Comparison of ENCODE assay signal across 20 mouse cellular contexts in the genomic region with DNA sequence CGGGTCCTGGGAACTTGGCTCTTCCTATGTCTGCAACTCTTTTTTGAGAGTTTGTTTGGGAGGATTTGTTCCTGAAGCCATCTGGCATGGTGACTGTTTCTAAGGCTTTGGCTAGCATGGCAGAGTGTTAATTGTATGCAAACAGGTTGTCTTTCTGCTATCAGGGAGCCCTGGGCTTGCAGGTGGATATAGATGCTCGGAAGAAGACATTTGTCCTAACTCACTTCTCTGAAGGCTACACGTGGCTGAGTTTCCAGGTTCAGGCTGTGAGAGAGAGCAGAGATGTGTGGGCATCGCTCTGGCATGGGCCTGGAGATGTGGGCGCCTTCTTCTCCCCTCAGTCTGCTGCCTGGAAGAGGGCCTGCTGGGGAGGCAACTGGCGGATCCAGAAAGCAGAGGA. TPM values are rescaled to one million over a fixed set of nuclear protein-coding genes. Genes with fewer than 3 reads are reported as not detected.
DNase-seq lines count a peak whose midpoint lies in the region; TF ChIP-seq lines count a peak whose summit lies in the region.
"Had no signal": no experiment of that assay in that cellular context is flagged by ENCODE, and none has a peak within 500 bp of the region (broad histone marks: within the 10 kb centered on the region; RNA-seq: fewer than 3 reads in every experiment).

No protein-coding gene starts in this region.

- no peak for TF ChIP-seq POLR2A in lung, adult 2 months (IDR thresholded peaks at IDR 0.05; ENCODE audit: borderline replicate concordance, extremely low read depth, low read depth, low read length)

- TF ChIP-seq CTCF in lung, adult 2 months (IDR thresholded peaks at IDR 0.05; ENCODE audit: insufficient read depth, low read length) = no peak

- 0 out of 2 replicates have a peak, but pooled peaks cover 2% of the 10 kb centered on the region for H3K4me1 ChIP-seq in lung, adult 2 months (ENCODE audit: control insufficient read depth, insufficient read depth, low read length)
- H3K4me1 ChIP-seq: stomach, embryonic 15.5 days had no signal

- WGBS in lung, adult 2 months = 76% methylated on average over 6 of the region's 6 CpGs

- H3K4me3 ChIP-seq in lung, adult 2 months (replicated peaks; ENCODE audit: extremely low read depth, low read depth, low read length) = no peak overlapping the region
- H3K4me3 ChIP-seq: embryonic facial prominence, embryonic 13.5 days; forebrain, embryonic 10.5 days; stomach, embryonic 15.5 days had no signal

- peak; percentile 52 for DNase-seq in left cerebral cortex, adult 11 months (ENCODE audit: low spot score)
- no peak for DNase-seq in left cerebral cortex, postnatal 4 days
- DNase-seq in layer of hippocampus, adult 8-10 months (ENCODE audit: low spot score in 2 of 2) = peak; percentile 74
- peak; percentile 60 to 89 for DNase-seq in left cerebral cortex, postnatal 25 days (ENCODE audit: low spot score in 2 of 2)
- no peak for DNase-seq in lung, adult 2 months
- DNase-seq in T-cell, adult 2 months (ENCODE audit: low spot score) = no peak
- DNase-seq in spleen, postnatal 10 days (ENCODE audit: low spot score in 2 of 2) = no peak
- DNase-seq: adrenal gland, postnatal 10 days; cerebellum, adult 11-12 months; cerebellum, postnatal 36 days; heart, adult 18-20 months; heart, postnatal 4 days; kidney, adult 2 months; kidney, postnatal 14 days; lung, adult 18-20 months; lung, postnatal 36 days; thymus, postnatal 14 days had no signal

- intact Hi-C loops in left cerebral cortex, postnatal 4 days (cut with DNase I) = no loop called here
- intact Hi-C loops in left cerebral cortex, postnatal 25 days (cut with DNase I) = loop anchor here (2.0 to 5.0 kb wide), 2 partner anchors 46 to 175 kb away; no protein-coding TSS in a partner anchor

RNA-seq across cellular contexts. Expression of gene Vrk1, which starts 27.4 kb away (rescaled TPM):
- 10 to 100 TPM; 22.7 to 24.9 TPM for total RNA-seq in left cerebral cortex, postnatal 4 days (2021)
- total RNA-seq in layer of hippocampus, adult 8-10 months (2022) = 10 to 100 TPM; 15.5 to 21.1 (median 17.4) TPM
- total RNA-seq in left cerebral cortex, postnatal 25 days (2021) = 10 to 100 TPM; 12.6 to 17.7 TPM
- 5.2 and 7.9 TPM in 2 replicates for polyA plus RNA-seq in lung, adult 2 months (2012; rRNA removed)

Comparison
In these comparisons a context has a peak if more than half of its experiments do, and no peak if none do; other contexts are left out.
1. DNase-seq: peak in left cerebral cortex, adult 11 months (single experiment), layer of hippocampus, adult 8-10 months (2 of 2) and left cerebral cortex, postnatal 25 days (2 of 2); none in left cerebral cortex, postnatal 4 days (single experiment), lung, adult 2 months (single experiment), T-cell, adult 2 months (single experiment) and spleen, postnatal 10 days (0 of 2).